In genomic region chr6:93962757-93963336, GRCm38 (mm10) we compare ENCODE assay signal across 13 mouse cellular contexts.
DNase-seq lines count a peak whose midpoint lies in the region; ATAC-seq lines count a peak whose summit lies in the region.
"Had no signal": no experiment of that assay in that cellular context is flagged by ENCODE, and none has a peak within 500 bp of the region (broad histone marks: within the 10 kb centered on the region; RNA-seq: fewer than 3 reads in every experiment).

No protein-coding gene starts in this region.

- H3K27me3 ChIP-seq in heart, embryonic 15.5 days, result no peaks in the 10 kb centered on the region
- no peaks in the 10 kb centered on the region for H3K27me3 ChIP-seq in liver, embryonic 12.5 days (replicated peaks)
- H3K27me3 ChIP-seq: midbrain, embryonic 15.5 days; neural tube, embryonic 13.5 days had no signal

- no peak overlapping the region for H3K4me2 ChIP-seq in heart, embryonic 15.5 days
- H3K4me2 ChIP-seq in liver, embryonic 12.5 days, result no peak overlapping the region
- H3K4me2 ChIP-seq: lung, embryonic 14.5 days; midbrain, embryonic 15.5 days; neural tube, embryonic 13.5 days had no signal

- 72% methylated on average over 5 of the region's 5 CpGs for WGBS in heart, embryonic 15.5 days
- WGBS in liver, embryonic 12.5 days (ENCODE audit: insufficient replicate concordance), result 61% methylated on average over 5 of the region's 5 CpGs

- H3K4me1 ChIP-seq in heart, embryonic 15.5 days (replicated peaks), result peaks cover 17% of the 10 kb centered on the region
- H3K4me1 ChIP-seq in liver, embryonic 12.5 days, result no peaks in the 10 kb centered on the region
- H3K4me1 ChIP-seq: midbrain, embryonic 15.5 days had no signal

- DNase-seq in heart, postnatal 14 days, result no peak
- DNase-seq in Muller cell, postnatal 12 days (ENCODE audit: inconsistent ontology term), result peak; percentile 70
- peak; percentile 79 for DNase-seq in adipocyte (ENCODE audit: low spot score)
- peak; percentile 9 to 70 for DNase-seq in left cerebral cortex, postnatal 14 days (ENCODE audit: low spot score in 2 of 2)
- no peak for DNase-seq in MN1 (ENCODE audit: low spot score)
- DNase-seq in adrenal gland, adult 18-20 months (ENCODE audit: low spot score in 2 of 2), result no peak
- DNase-seq: kidney, adult 2 months; lung, embryonic 14.5 days; thymus, adult 18-20 months had no signal

- H3K36me3 ChIP-seq in heart, embryonic 15.5 days, result no peaks in the 10 kb centered on the region
- no peaks in the 10 kb centered on the region for H3K36me3 ChIP-seq in liver, embryonic 12.5 days
- H3K36me3 ChIP-seq: midbrain, embryonic 15.5 days; neural tube, embryonic 13.5 days had no signal

- intact Hi-C loops in heart, postnatal 14 days (cut with DNase I), result no loop called here
- intact Hi-C loops in left cerebral cortex, postnatal 14 days (cut with DNase I), result no loop called here

- H3K9ac ChIP-seq in heart, embryonic 15.5 days, result no peak overlapping the region
- no peak overlapping the region for H3K9ac ChIP-seq in liver, embryonic 12.5 days
- H3K9ac ChIP-seq: lung, embryonic 14.5 days; midbrain, embryonic 15.5 days; neural tube, embryonic 13.5 days had no signal

- no peak for ATAC-seq in heart, embryonic 15.5 days (replicated peaks; ENCODE audit: insufficient number of reproducible peaks, insufficient read depth, low FRiP score, low read depth)
- ATAC-seq in liver, embryonic 12.5 days, result no peak
- ATAC-seq: midbrain, embryonic 15.5 days had no signal

- no peak overlapping the region for H3K4me3 ChIP-seq in heart, embryonic 15.5 days
- H3K4me3 ChIP-seq in liver, embryonic 12.5 days, result no peak overlapping the region
- H3K4me3 ChIP-seq: midbrain, embryonic 15.5 days; neural tube, embryonic 13.5 days had no signal

- peak overlapping the region; percentile 50 for H3K27ac ChIP-seq in heart, embryonic 15.5 days
- no peak overlapping the region for H3K27ac ChIP-seq in liver, embryonic 12.5 days
- H3K27ac ChIP-seq: midbrain, embryonic 15.5 days; neural tube, embryonic 13.5 days had no signal

- no peaks in the 10 kb centered on the region for H3K9me3 ChIP-seq in heart, embryonic 15.5 days (replicated peaks)
- no peaks in the 10 kb centered on the region for H3K9me3 ChIP-seq in liver, embryonic 12.5 days (replicated peaks)
- H3K9me3 ChIP-seq: midbrain, embryonic 15.5 days; neural tube, embryonic 13.5 days had no signal

Comparison
In these comparisons a context has a peak if more than half of its experiments do, and no peak if none do; other contexts are left out.
1. DNase-seq: peak in Muller cell, postnatal 12 days (single experiment), adipocyte (single experiment) and left cerebral cortex, postnatal 14 days (2 of 2); none in heart, postnatal 14 days (0 of 2), MN1 (single experiment) and adrenal gland, adult 18-20 months (0 of 2).